Mouse (Mus musculus) E14TG2a.4 (cell line): ENCODE measurements around the gene Rfx1.

Source experiments
- CTCF ChIP-seq: conservative IDR thresholded peaks from 2 replicates; pipeline ENCODE4 v1.5.1; 2014; ENCODE audit warnings: low read length
- POU5F1 ChIP-seq: IDR thresholded peaks from 2 replicates; pipeline ENCODE4 v1.6.1; 2014; ENCODE audit warnings: low read length, borderline replicate concordance

DNA sequence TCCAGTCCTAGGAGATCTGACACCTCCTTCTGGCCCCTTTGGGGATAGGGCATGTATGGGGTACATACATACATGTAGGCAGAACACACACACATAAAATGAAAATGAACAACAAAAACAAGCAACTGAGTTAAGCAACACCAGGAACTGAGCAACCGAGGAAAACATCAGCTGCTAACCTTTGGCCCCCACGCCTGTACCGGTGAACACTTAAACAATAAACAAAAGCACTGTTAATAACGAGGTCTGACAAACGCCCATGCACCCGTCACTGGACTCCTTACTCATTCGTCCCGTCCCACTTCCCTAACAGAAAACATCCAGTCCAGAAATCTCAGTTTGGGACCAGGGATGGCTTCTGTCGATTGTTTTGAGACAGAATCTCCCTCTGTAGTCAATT lies 22.6 kb downstream of the Rfx1 start:
- TF ChIP-seq CTCF (no peak), POU5F1 (no peak)
